Mouse (Mus musculus) B cell, adult 62 days (primary cell): ENCODE data around the gene Ifi204. TPM values are rescaled to one million over a fixed set of nuclear protein-coding genes. Genes with fewer than 3 reads are reported as not detected.

Source experiments
- total RNA-seq: library from RNA; stranded (reverse); gene quantifications from 4 replicates; pipeline ENCODE4 v1.2.4, GENCODE M21; 2023

The Ifi204 gene
- total RNA-seq = 10.1 to 13.1 TPM (median 11.2 TPM) in 4 replicates

GRCm38 (mm10) chr1:173766848-173767617, at the start of gene Ifi204:
TSS of gene Ifi204 (minus strand) at chr1:173766943.

GRCm38 (mm10) chr1:173741656-173742055, 25.1 kb downstream of the Ifi204 start, which contains the start of gene Ifi207:
TSS of gene Ifi207 (minus strand) at chr1:173741747.

Other genes with a start within 250 kb of the Ifi204 start
- gene Ifi214, start 231.0 kb downstream of the Ifi204 start, total RNA-seq = 26.1 to 32.4 TPM (median 26.7 TPM) in 4 replicates
- gene Ifi213, start 167.7 kb downstream of the Ifi204 start, total RNA-seq = 81.2 to 98.4 TPM (median 92.8 TPM) in 4 replicates
- gene Ifi209, start 136.0 kb downstream of the Ifi204 start, total RNA-seq = 166 to 193 TPM (median 180 TPM) in 4 replicates
- gene Ifi208, start 93.3 kb downstream of the Ifi204 start, total RNA-seq = 31.6 to 37.4 TPM (median 34.4 TPM) in 4 replicates
- gene Ifi207, start 25.2 kb downstream of the Ifi204 start, total RNA-seq = 1.1 to 1.4 TPM (median 1.3 TPM) in 4 replicates
- 0.33 to 0.35 TPM in 2 of 4 replicates, not detected in the others for gene Ifi211, start 146.1 kb upstream of the Ifi204 start, total RNA-seq
- gene Mndal, start 175.5 kb upstream of the Ifi204 start, total RNA-seq = 484 to 551 TPM (median 509 TPM) in 4 replicates
- gene Ifi203, start 175.7 kb upstream of the Ifi204 start, total RNA-seq = 242 to 252 TPM (median 247 TPM) in 4 replicates
- gene Ifi202b, start 215.8 kb upstream of the Ifi204 start, total RNA-seq = not detected in 4 replicates